Mouse (Mus musculus): ENCODE measurements at regions not wholly inside any gene's neighbourhood (a gene's known extent, or its start where the extent isn't known, plus 50 kb on each side); places are given as distances from the start of the nearest gene placed in this dataset.

DNA sequence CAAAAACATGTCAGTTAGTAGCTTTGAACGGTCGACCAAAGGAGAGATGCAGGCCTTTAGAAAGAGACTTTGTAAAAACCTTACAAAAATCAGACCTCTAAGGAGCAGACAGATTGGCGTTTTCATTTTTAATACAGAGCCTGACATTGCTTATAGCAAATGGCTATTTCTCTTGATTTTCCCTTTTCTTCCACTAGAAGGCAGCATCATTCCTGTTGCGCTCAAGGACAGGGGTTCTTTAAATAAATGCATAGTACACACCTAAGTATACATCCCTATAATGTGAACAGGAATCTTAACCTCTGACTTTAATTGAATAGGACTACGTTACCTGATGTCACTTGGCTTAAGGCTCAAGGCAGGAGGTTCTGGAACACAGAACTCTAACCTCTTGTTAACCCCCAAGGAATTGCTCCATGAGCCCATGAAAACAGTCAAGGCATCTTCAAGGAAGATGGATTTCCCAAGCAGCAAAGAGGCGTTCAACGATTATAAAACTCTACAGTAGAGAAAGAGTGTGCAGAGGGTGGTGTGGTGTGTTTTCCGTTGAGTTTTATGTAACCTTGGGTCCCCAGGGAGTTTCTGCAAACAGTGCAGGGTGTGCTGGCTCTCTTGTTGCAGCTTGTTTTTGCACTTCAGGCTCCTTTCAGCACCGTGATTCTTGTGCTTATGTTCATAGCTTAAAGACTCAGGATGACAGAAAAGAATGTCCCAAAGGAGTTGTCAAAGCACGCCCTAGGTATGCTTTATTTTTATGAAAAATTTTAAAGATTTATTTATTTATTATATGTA is 124.1 kb upstream of the Zfp648 start:
- no peak for DNase-seq (ENCODE audit: extremely low read depth, low read depth, low spot score)

DNA sequence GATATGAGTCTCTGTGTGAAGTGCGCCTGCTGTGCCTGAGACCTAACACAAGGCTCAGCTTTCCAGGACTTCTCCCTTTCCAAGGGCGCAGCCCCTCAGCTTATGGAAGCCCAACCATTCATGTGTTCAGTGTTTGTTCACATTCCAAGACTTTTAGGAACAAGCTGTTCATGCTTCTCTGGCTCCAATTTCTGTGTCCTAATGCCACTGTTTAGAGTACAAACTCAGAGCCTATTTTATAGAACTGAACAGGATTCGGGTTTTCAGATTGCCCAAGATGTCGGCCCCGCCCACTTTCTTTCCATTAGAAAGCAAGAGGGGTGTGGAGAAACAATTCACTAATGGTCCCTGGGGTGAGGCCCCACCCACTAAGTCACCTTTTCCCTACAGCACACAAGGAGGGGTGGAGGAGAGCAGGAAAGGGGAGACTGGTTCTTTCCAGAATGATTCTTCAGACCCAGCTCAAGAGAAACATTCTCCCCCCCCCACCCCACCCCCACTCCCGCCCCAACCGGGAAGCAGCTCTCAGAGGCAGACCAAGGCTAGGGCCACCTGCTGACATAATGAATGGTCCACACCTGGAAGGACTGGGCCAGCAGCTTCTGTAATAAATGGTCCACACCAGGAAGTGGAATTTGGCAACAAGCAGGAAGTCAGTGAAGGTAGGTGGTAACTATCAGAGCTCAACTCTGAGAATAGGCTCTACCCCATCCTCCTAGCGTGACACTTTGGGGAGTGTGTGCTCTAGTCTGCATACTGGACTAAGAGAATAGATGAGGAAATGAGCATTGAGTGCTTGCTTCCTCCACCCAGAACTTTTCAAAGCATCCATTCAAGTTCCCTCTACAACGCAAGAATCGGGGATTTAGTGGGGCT is 120.2 kb upstream of the Zfp648 start:
- no peak for DNase-seq (ENCODE audit: extremely low read depth, low read depth, low spot score)

DNA sequence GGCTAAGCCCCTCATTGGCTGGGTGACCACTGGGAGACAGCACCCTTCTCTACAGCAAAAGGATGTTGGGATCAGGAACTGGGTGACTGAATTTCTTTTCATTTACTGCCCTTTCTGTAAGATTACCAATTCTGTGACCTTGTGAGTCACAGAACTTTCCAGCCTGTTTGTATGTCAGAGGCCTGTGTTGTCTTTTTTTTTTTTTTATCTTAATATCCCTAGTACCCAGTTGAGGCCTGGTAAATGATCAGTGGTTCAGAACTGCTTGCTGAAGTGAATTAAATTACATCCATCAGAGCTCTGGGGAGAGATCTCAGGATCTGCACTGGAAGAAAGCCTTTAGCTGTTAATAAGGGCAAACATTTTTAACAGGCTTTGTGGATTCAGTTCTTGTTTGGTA is 114.8 kb upstream of the Zfp648 start:
- no peak for DNase-seq (ENCODE audit: extremely low read depth, low read depth, low spot score)

DNA sequence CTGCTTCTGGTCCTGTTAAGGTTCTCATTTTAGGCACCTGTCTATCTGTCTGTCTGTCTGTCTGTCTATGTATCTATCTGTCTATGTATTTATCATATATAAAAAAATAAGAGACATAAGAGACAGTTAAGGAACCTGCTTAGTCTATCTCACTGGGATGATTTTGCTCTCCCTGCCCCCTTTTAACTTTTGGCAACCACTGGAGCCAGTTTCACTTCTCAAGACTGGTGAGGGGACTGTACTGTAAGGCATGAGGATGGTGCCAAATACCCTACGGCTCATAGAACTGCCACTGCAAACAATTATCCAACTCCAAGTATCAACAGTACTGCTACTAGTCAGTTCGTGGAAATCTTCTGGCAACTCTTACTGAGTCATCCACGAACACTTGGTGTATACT is 111.2 kb upstream of the Zfp648 start:
- no peak for DNase-seq (ENCODE audit: extremely low read depth, low read depth, low spot score)

DNA sequence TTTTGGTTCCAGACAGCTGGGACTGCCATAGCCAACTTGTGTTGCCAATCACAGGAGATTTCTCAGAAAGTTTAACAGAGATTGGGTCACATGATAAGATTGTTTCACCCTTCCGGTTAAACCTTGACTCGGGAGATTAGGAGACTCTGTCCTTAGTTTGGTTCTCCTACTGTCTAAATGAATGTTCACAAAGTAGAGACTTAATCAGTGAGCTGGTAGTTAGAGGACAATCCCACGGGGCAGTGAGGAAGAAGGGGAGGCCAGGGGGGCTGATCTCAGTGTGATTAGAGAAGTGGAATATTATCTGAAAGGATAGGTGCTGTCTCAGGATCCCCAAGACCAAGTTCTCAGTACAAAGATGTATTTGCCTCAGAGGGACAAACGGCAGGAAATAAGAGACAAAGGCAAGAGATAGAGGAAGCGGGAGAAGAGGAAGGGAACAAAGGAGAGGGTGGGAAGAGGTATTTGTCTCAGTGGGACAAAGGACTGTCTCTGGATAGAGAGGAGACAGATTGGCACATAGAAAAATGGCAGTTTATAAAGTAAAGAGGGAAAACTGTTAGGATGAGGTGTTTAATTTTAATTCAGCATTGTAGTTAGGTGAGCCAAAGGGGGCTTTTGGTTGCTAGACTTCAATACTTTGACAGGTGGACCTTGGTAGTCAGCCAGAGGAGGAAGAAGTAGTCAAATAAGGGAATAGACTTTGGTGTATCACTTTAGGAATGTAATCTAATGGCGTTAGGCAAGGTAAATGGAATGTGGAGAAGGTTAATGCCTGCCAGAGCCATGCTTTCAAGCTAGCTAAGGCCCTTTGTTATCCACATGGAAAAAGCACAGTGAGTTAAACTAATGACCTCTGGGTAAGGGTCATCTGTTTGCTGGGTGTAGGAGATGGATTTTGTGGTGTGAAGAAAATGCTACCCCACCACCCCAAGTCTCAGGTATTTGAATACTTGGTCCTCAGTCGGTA is 110.2 kb upstream of the Zfp648 start:
- DNase-seq (ENCODE audit: extremely low read depth, low read depth, low spot score) = no peak

DNA sequence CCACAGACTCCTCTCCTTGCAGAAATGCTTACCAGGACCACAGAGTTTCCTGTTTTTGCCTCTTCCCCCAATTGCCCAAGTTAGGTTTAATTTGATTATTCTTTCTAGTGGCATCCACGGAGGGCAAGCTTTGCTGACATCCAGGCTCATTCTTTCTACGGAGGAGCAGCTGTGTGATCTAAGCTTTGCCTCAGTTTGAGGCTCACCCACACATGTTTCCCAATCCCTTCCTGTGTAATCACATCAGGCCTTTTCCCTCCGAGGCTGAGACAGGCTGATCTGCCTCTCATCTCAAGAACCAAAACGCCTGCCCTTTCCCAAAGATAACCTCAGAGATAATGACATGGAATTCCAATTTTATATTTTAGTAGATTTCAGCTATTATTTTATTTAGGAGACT is 107.4 kb upstream of the Zfp648 start:
- DNase-seq (ENCODE audit: extremely low read depth, low read depth, low spot score) = no peak

DNA sequence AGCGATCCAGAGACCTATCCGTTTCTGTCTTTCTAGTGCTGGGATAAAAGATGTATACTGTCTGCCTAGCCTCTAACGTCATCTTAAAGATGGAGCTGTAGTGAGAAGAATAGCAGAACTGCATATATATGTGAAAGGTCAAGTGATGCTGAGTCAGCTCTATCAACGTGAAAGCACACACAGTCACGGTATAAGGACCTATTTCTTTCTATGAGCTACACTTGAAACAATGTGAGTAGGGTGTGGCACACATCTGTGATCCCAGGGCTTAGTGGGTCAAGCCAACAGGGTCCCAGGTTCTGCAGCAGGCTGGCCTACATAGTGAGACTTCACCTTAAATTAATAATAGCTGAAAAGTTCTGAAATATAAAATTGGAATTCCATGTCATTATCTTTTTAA is 106.6 kb upstream of the Zfp648 start:
- no peak for DNase-seq (ENCODE audit: extremely low read depth, low read depth, low spot score)

DNA sequence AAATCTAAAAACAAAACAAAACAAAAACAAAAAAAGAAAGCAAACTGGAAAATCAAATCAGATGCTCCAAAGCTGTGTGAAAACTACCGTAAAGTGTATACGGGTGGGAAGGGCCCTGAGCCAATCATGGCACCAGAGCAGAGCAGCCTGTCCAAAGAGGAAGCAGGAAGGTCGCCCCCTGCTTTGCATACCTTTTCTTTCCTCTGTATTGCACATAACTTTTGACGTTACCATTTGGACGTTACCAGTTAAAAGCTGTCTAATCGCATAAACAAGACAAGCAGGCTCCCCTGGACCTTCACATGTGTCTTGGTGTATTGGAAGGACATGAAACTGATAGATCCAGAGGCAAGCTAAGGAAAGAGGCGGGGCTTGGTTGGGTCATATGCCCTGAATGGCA is 104.9 kb upstream of the Zfp648 start:
- DNase-seq (ENCODE audit: extremely low read depth, low read depth, low spot score) = no peak

DNA sequence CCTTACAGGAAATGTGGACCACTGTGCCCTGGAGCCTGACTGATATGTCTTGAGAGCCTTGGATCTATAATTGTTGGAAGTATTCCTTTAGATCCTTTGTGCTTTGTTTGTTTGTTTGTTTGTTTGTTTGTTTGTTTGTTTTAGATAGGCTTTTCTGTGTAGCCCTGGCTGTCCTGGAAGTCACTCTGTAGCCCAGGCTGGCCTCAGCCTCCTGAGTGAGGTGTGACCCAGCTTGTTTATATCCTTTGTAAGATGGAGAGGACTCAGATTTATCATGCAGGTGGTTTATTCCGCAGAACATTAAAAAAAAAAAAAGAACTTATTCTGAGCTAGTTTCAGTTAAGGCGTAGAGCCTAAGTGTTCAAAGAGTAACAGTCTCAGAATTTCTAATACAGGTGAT is 104.1 kb upstream of the Zfp648 start:
- no peak for DNase-seq (ENCODE audit: extremely low read depth, low read depth, low spot score)

DNA sequence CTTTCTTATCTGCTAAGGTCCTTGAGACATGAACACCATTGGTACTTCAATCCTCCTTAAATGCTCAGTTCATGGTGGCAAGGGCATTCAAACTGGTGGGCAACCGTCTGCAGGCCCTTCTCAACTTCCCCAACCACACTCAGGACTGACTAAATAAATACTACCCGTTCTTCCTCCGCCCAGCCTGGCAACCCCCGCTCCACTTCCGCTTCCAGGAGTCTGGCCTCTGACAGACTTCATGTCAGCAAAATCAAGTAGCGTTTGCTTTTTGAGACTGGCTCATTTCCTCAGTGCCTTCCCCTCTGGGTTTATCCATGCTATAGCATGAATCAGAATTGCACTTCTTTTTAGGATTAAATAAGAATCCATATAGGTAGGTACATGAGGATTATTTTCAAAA is 103.3 kb upstream of the Zfp648 start:
- no peak for DNase-seq (ENCODE audit: extremely low read depth, low read depth, low spot score)

DNA sequence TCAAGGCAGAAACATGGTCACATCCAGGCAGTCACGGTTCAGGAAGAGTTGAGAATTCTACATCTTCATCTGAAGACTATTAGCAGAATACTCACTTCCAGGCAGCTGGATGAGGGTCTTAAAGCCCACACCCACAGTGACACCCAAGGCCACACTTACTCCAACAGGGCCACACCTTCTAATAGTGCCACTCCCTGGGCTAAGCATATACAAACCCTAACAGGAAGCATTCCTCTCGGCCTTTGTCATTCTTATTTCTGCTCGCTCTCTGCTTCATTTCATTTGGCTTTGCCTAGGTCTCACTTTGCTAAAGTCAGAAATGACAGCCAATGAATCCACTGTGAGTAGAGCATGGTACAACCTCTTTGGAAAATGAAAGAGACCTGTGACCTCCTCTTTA is 100.4 kb upstream of the Zfp648 start:
- no peak for DNase-seq (ENCODE audit: extremely low read depth, low read depth, low spot score)

DNA sequence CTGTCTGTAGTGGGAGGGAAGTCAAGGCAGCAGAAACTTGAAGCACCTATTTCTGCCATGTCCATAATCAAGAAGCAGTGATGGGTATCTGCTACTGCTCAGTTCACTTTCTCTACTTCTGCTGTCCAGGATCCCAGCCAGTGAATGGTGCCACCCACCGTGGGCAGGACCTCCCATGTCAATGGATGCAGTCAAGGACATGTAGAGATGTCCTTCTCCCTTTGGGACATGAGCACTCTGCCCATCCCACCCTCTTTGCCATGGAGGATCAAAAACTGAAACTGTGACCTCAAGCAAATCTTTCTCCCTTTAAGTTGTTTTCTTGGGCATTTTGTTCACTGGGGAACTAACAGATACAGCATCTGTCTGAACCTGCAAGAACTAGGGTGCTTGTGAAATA is 99.6 kb upstream of the Zfp648 start:
- DNase-seq (ENCODE audit: extremely low read depth, low read depth, low spot score) = no peak

DNA sequence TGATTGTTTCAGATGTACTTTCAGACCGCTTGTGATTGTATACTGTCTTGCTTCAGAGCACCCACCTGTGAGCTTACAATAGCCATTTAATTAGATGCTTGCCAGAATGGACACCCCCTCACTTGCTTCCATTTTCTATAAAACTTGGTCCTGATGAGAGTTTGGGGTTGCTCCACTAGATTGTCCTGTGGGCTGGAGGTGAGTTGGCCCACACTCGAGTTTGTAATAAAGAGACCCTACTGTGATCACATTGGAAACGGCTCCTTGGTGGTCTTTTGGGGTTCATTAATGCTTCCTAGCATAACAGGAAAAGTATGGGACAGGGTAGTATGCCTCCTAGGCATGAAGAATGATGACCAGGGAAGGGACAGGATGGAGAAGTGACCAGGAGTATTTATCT is 98.8 kb upstream of the Zfp648 start:
- no peak for DNase-seq (ENCODE audit: extremely low read depth, low read depth, low spot score)

DNA sequence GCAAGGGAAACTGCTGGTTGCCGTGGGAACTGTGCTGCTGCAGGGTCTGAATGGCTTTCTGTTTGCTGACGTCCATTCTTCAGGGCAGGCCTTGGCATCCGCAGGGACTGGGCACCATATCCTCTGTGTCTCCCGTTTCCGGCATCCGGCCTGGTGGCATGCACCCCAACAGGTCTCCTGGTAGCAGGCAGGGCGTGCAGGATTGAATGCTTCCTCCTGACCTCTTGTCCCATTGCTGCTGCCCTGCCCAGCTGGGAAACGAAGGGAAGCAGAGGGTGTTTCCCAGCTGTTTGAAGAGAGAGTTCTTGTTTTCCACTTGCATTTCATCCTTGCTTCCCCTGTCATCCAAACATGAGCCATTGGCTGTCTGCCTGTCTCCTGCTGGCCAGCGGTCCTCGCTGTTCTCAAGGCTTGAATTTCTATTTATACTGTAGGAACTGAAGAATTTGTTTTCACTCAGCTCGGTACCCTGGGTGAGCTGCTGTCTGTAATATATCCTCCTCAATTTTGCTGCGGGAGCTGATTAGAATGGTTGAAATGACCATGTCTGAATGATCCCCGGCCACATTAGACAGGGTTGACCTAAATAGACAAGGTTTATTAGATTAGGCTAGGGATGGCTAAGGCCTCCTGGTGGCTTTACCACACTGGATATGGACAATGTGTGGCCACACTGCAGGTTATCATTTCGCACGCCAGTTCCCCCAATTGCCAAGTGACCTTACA is 98.0 kb upstream of the Zfp648 start:
- no peak for DNase-seq (ENCODE audit: extremely low read depth, low read depth, low spot score)

DNA sequence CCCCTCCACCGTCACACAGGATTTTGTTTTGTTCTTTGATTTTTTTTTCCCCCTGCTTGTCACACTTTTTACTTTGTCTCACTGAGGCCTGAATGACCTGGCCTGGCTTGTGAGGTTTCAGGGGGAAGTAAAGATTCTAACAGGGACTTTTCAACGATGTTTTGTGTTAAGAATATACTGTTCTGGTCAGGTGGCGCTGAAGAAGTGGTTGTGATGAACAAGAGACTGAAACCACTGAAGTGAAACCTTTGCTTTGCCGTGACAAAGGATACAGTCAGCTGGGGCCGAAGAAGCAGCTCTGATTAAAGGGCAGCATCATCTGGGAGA is 97.4 kb upstream of the Zfp648 start:
- DNase-seq (ENCODE audit: extremely low read depth, low read depth, low spot score) = no peak

DNA sequence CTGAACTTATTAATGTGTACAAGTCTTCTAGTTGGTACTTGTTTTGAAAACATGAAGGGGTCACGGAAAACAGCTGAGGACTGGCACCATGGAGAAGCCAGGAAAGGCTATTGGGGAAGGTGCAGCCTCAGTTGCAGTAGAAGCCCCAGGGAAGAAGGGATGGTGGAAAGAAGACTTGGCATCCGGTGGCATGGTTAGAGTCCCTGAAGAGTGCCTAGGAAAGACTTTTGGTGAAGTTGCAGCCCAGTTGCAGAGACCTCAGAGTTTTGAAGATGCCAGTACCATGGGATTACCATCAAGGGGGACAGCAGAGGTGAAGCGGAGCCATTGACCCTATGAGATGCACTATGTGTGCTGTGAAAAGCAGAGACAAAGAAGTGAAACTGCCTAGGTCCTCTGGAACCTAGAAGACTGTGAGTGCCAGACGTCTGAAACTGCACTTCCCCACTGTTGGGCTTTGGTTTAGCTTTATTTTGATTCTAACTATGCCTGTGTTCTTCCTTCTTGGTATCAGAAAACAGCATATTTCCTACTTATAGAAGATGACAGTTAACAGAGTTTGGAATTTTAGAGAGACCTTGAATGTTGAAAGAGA is 96.9 kb upstream of the Zfp648 start:
- DNase-seq (ENCODE audit: extremely low read depth, low read depth, low spot score) = no peak

DNA sequence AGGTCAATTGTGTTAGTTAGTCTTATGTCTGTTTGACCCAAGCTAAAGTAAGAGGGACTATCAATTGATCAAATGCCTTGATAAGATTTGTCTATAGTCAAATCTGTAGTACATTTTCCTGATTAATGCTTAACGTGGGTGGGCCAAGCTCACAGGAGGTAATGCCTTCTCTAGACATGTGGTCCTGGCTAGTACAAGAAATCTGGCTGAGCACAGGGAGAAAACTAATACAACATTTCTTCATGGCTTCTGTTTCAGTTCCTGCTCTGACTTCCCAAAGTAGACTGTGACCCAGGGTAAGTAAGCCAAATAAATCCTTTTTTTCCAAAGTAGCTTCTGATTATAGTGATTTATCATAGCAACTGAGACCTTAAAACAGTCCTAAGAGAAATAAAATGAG is 96.2 kb upstream of the Zfp648 start:
- no peak for DNase-seq (ENCODE audit: extremely low read depth, low read depth, low spot score)

DNA sequence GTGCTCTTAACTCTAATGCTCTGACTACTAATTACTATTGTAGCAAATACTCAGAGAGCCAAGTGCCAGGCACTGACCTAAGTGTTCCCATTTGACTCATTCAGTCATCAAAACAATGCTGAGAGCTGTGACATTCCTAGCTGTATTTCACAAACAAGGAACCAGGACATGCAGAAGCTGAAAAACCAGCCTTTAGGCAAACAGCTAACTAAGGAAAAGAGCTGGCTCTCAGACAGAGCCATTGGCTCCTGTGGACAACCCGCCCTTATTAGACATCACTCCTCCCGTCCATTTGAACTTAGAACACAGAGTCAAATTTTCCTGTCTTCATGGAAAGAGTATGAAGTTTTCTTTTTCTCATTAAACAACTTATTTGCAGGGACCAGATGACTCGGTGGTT is 88.5 kb upstream of the Zfp648 start:
- no peak for DNase-seq (ENCODE audit: extremely low read depth, low read depth, low spot score)

DNA sequence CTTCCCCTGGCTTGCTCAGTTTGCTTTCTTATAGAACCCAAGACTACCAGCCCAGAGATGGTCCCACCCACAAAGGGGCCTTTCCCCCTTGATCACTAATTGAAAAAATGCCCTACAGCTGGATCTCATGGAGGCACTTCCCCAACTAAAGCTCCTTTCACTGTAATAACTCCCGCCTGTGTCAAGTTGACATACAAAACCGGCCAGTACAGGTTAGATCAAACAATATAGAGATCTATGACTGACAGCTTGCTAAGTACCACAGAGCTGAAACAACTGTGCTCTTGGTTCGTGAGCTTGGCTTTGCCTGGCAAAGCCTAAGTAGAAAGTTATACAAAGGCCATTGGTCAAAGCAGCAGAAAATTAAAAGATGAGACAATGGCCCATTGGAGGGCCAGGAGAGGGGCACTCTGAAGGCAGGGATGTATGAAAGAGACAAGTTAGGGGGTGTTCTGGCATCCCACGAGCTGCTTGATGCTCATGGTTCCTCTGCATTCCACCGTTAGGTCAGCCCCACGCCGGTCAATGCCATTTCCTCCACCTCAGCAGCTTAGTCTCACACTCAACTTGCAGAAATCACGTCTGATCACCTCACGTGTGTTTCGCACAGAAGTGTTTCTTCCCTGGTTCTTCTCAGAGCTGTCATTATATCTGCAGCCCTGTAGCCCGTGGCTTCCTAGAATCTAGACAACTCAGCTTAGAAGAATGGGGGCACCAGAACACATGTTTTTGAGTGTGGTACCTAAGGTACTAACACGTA is 87.5 kb upstream of the Zfp648 start:
- no peak for DNase-seq (ENCODE audit: extremely low read depth, low read depth, low spot score)
